ENCODE assay signal across 21 mouse cellular contexts in genomic region chr1:46888726-46889125, GRCm38 (mm10). TPM values are rescaled to one million over a fixed set of nuclear protein-coding genes. Genes with fewer than 3 reads are reported as not detected.
DNase-seq lines count a peak whose midpoint lies in the region; ATAC-seq lines count a peak whose summit lies in the region.
"Had no signal": no experiment of that assay in that cellular context is flagged by ENCODE, and none has a peak within 500 bp of the region (broad histone marks: within the 10 kb centered on the region; RNA-seq: fewer than 3 reads in every experiment).

No protein-coding gene starts in this region.

- no peak for DNase-seq in kidney, adult 18-20 months
- peak; percentile 39 for DNase-seq in embryo, embryonic 11 days
- DNase-seq in embryonic facial prominence, embryonic 11.5 days (ENCODE audit: low spot score) = peak; percentile 12
- no peak for DNase-seq in ovary, postnatal 14 days (ENCODE audit: low spot score)
- DNase-seq in forebrain, embryonic 10.5 days (ENCODE audit: extremely low spot score, low spot score) = no peak
- DNase-seq: adrenal gland, postnatal 36 days; cerebellum, postnatal 14 days; heart, adult 2 months; kidney, postnatal 14 days; lung, postnatal 4 days; right cerebral cortex, postnatal 25 days had no signal

- H3K36me3 ChIP-seq in kidney, embryonic 14.5 days (ENCODE audit: control insufficient read depth, insufficient read depth, low read length) = no peaks in the 10 kb centered on the region
- H3K36me3 ChIP-seq in embryonic facial prominence, embryonic 11.5 days (replicated peaks; ENCODE audit: control insufficient read depth, insufficient read depth, low read depth, low read length) = no peaks in the 10 kb centered on the region
- no peaks in the 10 kb centered on the region for H3K36me3 ChIP-seq in limb, embryonic 12.5 days
- H3K36me3 ChIP-seq in forebrain, embryonic 10.5 days (replicated peaks) = no peaks in the 10 kb centered on the region
- no peaks in the 10 kb centered on the region for H3K36me3 ChIP-seq in forebrain, embryonic 15.5 days
- H3K36me3 ChIP-seq: limb, embryonic 13.5 days; neural tube, embryonic 13.5 days had no signal

- no peak overlapping the region for H3K9ac ChIP-seq in kidney, embryonic 14.5 days (ENCODE audit: low read depth, low read length)
- no peak overlapping the region for H3K9ac ChIP-seq in embryonic facial prominence, embryonic 11.5 days (replicated peaks; ENCODE audit: low read length)
- no peak overlapping the region for H3K9ac ChIP-seq in limb, embryonic 12.5 days (replicated peaks)
- no peak overlapping the region for H3K9ac ChIP-seq in forebrain, embryonic 15.5 days (replicated peaks)
- H3K9ac ChIP-seq: forebrain, embryonic 13.5 days; limb, embryonic 13.5 days; liver, embryonic 14.5 days; neural tube, embryonic 13.5 days had no signal

- no peaks in the 10 kb centered on the region for H3K9me3 ChIP-seq in kidney, embryonic 14.5 days (ENCODE audit: control insufficient read depth, low read length)
- H3K9me3 ChIP-seq in embryonic facial prominence, embryonic 11.5 days (replicated peaks; ENCODE audit: control insufficient read depth, low read length) = no peaks in the 10 kb centered on the region
- no peaks in the 10 kb centered on the region for H3K9me3 ChIP-seq in limb, embryonic 12.5 days
- no peaks in the 10 kb centered on the region for H3K9me3 ChIP-seq in forebrain, embryonic 10.5 days
- no peaks in the 10 kb centered on the region for H3K9me3 ChIP-seq in forebrain, embryonic 15.5 days
- H3K9me3 ChIP-seq: forebrain, embryonic 13.5 days; limb, embryonic 13.5 days; neural tube, embryonic 13.5 days had no signal

- H3K4me2 ChIP-seq in kidney, embryonic 14.5 days (replicated peaks; ENCODE audit: low read depth, low read length) = no peak overlapping the region
- H3K4me2 ChIP-seq in embryonic facial prominence, embryonic 11.5 days (ENCODE audit: low read depth, low read length) = no peak overlapping the region
- H3K4me2 ChIP-seq in limb, embryonic 12.5 days = no peak overlapping the region
- H3K4me2 ChIP-seq in forebrain, embryonic 15.5 days (replicated peaks) = no peak overlapping the region
- H3K4me2 ChIP-seq: forebrain, embryonic 13.5 days; limb, embryonic 13.5 days; midbrain, embryonic 11.5 days; neural tube, embryonic 13.5 days had no signal

- H3K27ac ChIP-seq in kidney, embryonic 14.5 days (ENCODE audit: low read depth, low read length) = no peak overlapping the region
- no peak overlapping the region for H3K27ac ChIP-seq in embryonic facial prominence, embryonic 11.5 days (replicated peaks; ENCODE audit: low read depth, low read length)
- peak overlapping the region; percentile 73 for H3K27ac ChIP-seq in limb, embryonic 12.5 days
- no peak overlapping the region for H3K27ac ChIP-seq in forebrain, embryonic 10.5 days
- no peak overlapping the region for H3K27ac ChIP-seq in forebrain, embryonic 15.5 days (replicated peaks)
- H3K27ac ChIP-seq: forebrain, embryonic 13.5 days; heart, adult 2 months; left cerebral cortex, adult 2 months; liver, embryonic 14.5 days; neural tube, embryonic 13.5 days had no signal

- 0 out of 2 replicates have a peak, but pooled peaks cover 2% of the 10 kb centered on the region for H3K4me1 ChIP-seq in kidney, embryonic 14.5 days (ENCODE audit: control insufficient read depth, insufficient read depth, low read length)
- H3K4me1 ChIP-seq in embryonic facial prominence, embryonic 11.5 days (ENCODE audit: control insufficient read depth, insufficient read depth, low read length) = no peaks in the 10 kb centered on the region; the same call in 1 of the 2 replicates
- peaks cover 34% of the 10 kb centered on the region for H3K4me1 ChIP-seq in limb, embryonic 12.5 days (replicated peaks)
- peaks cover 36% of the 10 kb centered on the region for H3K4me1 ChIP-seq in forebrain, embryonic 10.5 days
- no peaks in the 10 kb centered on the region for H3K4me1 ChIP-seq in forebrain, embryonic 15.5 days
- H3K4me1 ChIP-seq: forebrain, embryonic 13.5 days had no signal

- WGBS in kidney, embryonic 14.5 days = 23% methylated on average over 4 of the region's 4 CpGs
- WGBS in embryonic facial prominence, embryonic 11.5 days = 21% methylated on average over 4 of the region's 4 CpGs
- 21% methylated on average over 4 of the region's 4 CpGs for WGBS in limb, embryonic 12.5 days
- 53% methylated on average over 4 of the region's 4 CpGs for WGBS in forebrain, embryonic 10.5 days
- WGBS in forebrain, embryonic 15.5 days = 66% methylated on average over 4 of the region's 4 CpGs

- ATAC-seq in kidney, embryonic 14.5 days (ENCODE audit: low FRiP score, low TSS enrichment) = peak; percentile 58; the same call in 1 of the 2 replicates
- ATAC-seq in embryonic facial prominence, embryonic 11.5 days (replicated peaks; ENCODE audit: insufficient number of reproducible peaks, low FRiP score, low TSS enrichment, low read depth) = 0 out of 2 replicates have a peak, but pooled peaks have one; percentile 24
- ATAC-seq in limb, embryonic 12.5 days (ENCODE audit: insufficient number of reproducible peaks, insufficient read depth, low FRiP score, low TSS enrichment, low read depth) = peak; percentile 28; the same call in 1 of the 2 replicates
- no peak for ATAC-seq in forebrain, embryonic 15.5 days (replicated peaks)
- ATAC-seq: forebrain, embryonic 13.5 days; inflammation-experienced regulatory T-cells, adult 6 months had no signal

- H3K27me3 ChIP-seq in kidney, embryonic 14.5 days (ENCODE audit: control insufficient read depth, insufficient read depth, low read length) = no peaks in the 10 kb centered on the region
- no peaks in the 10 kb centered on the region for H3K27me3 ChIP-seq in embryonic facial prominence, embryonic 11.5 days (ENCODE audit: control insufficient read depth, insufficient read depth, low read length)
- H3K27me3 ChIP-seq in limb, embryonic 12.5 days = no peaks in the 10 kb centered on the region
- H3K27me3 ChIP-seq in forebrain, embryonic 10.5 days (ENCODE audit: poor library complexity, severe bottlenecking) = no peaks in the 10 kb centered on the region
- H3K27me3 ChIP-seq in forebrain, embryonic 15.5 days = no peaks in the 10 kb centered on the region
- H3K27me3 ChIP-seq: forebrain, embryonic 13.5 days; limb, embryonic 13.5 days; neural tube, embryonic 13.5 days had no signal

- H3K4me3 ChIP-seq in kidney, embryonic 14.5 days (ENCODE audit: low read length) = no peak overlapping the region
- H3K4me3 ChIP-seq in embryonic facial prominence, embryonic 11.5 days (ENCODE audit: low read depth, low read length) = no peak overlapping the region
- H3K4me3 ChIP-seq in limb, embryonic 12.5 days (replicated peaks) = no peak overlapping the region
- H3K4me3 ChIP-seq in forebrain, embryonic 10.5 days = no peak overlapping the region
- H3K4me3 ChIP-seq in forebrain, embryonic 15.5 days = no peak overlapping the region
- H3K4me3 ChIP-seq: forebrain, embryonic 13.5 days; heart, adult 2 months; left cerebral cortex, adult 2 months; limb, embryonic 13.5 days; neural tube, embryonic 13.5 days had no signal

RNA-seq across cellular contexts. Expression of gene Slc39a10, which starts 3.9 kb away (rescaled TPM):
- 47.5 and 66.8 TPM in 2 replicates for polyA plus RNA-seq in kidney, embryonic 14.5 days (2014; fragmentation: Nextera tagmentation; extraction: Ambion mirVana)
- polyA plus RNA-seq in embryonic facial prominence, embryonic 11.5 days (2014; fragmentation: Nextera tagmentation; extraction: Ambion mirVana) = 83.6 and 96.2 TPM in 2 replicates
- 58.5 and 59.6 TPM in 2 replicates for polyA plus RNA-seq in limb, embryonic 12.5 days (2016; fragmentation: Nextera tagmentation; extraction: Ambion mirVana)
- 63.0 and 65.0 TPM in 2 replicates for polyA plus RNA-seq in forebrain, embryonic 10.5 days (2016; fragmentation: Nextera tagmentation; extraction: Ambion mirVana)
- polyA plus RNA-seq in forebrain, embryonic 15.5 days (2015; fragmentation: Nextera tagmentation; extraction: Ambion mirVana) = 54.1 and 58.3 TPM in 2 replicates

Comparison
In these comparisons a context has a peak if more than half of its experiments do, and no peak if none do; other contexts are left out.
1. DNase-seq: peak in embryo, embryonic 11 days (single experiment) and embryonic facial prominence, embryonic 11.5 days (single experiment); none in kidney, adult 18-20 months (single experiment), ovary, postnatal 14 days (single experiment) and forebrain, embryonic 10.5 days (single experiment).